Mouse (Mus musculus): Measurements from ENCODE around the gene Hrh2.

The Hrh2 gene

DNA sequence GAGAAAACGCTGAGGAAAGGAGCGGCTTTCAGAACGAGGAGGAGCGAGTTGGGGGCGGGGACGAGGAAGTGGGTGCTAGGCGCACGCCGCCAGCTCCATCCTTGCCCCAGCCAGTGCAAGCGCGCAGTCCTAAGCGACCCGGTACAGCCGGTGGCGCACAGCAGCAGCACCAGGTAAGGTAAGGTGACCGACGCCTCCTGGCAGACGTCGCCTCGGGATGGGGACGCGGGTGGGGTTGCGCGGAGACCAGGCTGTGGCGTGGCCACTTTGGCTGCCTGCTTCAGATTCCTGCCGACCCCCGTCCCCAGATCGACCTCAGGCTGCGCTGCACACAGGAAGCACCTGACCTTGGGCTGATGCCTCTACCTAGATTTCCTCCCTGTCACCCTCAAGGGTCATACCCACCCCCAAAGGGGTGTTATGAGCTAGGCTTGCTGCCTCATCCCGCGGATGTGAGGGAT, at the start of gene Hrh2:
Gene Hrh2, plus strand, starts transcription at position 109 of the 461 bp plus-strand sequence.
- no peak for DNase-seq (ENCODE audit: low read depth, low spot score)

DNA sequence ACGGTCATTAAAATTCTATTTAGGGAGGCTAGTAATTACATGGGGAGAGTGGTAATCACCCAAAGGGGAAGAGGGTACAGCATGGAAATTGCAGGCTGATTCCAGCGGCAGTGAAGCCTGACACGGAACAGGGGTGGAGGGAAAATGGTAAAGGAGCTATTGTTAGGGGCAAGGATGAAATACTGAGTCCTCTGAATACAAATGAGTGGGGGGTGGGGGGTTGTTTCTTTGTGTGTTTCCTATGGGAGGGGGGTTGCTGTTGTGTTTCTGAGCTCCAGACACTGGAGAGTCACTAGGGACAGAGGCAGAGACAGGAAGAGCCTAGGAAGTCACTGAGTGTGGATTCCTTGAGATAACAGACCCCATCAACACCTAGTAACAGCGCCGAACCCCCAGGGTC, 48.1 kb upstream of the Hrh2 start:
- DNase-seq (ENCODE audit: low read depth, low spot score), result peak; percentile 26

DNA sequence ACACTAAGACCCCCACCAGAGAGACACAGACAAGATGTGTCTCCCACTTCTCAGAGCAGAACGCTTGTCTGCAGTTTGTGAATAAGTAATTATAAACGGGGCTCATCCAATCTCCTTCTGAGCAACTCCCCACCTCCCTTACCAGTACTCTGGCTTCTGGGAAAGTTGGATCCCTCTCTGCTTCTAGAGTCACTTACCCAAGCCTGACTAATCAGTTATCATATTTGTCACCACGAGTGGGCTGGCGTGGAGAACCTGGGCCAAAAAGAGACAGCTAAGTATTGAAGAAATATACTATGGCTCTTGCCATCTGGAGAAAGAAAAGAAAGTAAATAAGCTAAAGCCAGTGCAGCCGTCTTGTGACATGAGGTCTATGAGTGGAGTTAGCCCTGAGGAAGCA, 47.3 kb upstream of the Hrh2 start:
- DNase-seq (ENCODE audit: low read depth, low spot score), result no peak

DNA sequence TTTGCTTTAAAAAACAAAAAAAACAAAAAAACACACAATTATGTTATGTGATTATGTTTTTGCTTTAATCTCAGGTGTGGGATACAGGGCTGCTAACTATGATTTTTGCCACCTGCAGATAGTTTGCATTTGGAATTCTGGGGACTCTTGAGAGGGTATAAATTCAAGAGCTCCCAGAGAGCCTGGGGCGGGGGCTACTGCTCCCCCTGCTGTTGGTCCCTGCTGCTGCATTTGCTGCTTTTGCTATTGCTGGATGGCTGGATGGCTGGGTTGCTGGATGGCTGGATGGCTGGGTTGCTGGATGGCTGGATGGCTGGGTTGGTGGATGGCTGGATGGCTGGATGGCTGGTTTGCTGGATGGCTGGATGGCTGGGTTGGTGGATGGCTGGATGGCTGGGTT, 44.6 kb upstream of the Hrh2 start:
- no peak for DNase-seq (ENCODE audit: low read depth, low spot score)

DNA sequence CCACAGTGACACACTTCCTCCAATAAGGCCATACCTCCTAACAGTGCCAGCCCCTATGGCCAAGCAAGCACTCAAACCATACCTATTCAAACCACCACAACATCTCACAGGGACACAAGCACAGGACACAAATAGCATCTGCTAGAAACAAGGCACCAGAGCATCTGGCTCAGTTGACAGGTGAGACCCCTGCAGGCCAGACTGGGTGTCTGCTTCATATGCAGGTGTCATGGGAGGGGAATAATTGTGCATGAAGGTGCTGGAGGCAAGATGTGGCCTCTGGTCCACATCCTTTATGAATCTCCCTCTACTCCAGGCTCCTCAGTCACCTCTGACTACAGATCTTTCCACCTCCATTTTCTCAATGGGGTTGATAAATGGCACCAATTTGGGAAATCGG, 39.5 kb upstream of the Hrh2 start:
- no peak for DNase-seq (ENCODE audit: low read depth, low spot score)

DNA sequence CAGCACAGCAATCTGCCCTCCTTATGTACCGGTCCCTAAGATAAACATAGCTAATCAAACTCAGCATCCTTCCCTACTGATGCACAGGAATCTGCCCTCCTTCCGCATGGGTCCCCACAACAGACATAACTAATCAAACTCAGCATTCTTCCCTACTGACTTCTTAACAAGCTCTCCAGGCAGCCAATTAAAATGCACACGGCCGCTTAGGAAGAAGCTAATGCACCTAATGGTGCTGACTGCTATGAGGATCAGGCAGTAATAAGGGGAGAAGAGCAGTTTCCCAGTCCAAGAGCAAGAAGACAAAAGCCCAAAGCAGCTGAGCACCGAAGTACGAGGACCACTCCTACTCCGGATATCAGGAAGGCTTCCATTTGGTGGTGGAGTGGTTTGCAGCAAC, 39.0 kb upstream of the Hrh2 start:
- no peak for DNase-seq (ENCODE audit: low read depth, low spot score)

DNA sequence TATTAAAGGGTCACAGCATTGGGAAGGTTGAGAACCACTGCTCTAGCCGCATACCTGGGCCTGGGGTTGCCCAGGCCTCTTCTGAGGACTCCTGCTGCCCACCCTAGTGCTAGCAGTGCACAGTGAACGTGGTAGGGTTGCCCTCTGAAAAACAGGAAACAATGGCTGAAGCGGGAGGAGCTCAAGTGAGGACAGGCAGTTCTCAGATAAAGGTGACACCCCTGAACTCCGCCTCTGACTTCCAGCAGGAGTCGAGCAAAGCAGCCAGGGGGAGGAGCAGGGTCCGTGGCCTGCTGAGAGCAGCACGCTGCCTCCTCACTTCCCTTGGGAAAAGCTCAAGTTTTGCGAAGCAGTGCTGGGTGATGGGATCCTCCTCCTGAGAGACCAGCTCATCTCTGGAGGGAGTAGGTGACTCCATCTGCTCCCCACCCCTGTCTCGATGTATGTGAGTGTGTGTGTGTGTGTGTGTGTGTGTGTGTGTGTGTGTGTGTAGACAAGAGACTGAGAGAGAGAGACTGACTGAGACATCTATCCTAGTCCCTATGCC, 38.2 kb upstream of the Hrh2 start:
- DNase-seq (ENCODE audit: low read depth, low spot score), result no peak

DNA sequence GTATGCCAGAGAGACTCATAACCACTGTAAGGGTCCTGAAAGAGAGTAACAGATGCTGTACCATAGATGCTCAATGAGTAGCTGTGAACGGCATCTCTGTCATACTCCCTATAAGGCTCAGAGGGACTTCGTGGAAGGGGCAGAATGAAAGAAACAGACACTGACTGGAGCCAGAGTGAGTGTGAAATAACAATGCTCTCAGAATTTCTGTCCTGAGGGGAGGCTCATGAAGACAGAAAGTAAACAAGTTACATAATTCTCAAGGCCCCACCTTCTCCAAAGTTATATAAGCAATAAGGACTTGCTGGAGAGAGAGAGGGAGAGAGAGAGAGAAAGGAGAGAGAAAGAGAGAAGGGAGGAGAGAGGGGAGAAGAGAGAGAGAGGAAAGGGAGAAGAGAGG, 36.1 kb upstream of the Hrh2 start:
- no peak for DNase-seq (ENCODE audit: low read depth, low spot score)

DNA sequence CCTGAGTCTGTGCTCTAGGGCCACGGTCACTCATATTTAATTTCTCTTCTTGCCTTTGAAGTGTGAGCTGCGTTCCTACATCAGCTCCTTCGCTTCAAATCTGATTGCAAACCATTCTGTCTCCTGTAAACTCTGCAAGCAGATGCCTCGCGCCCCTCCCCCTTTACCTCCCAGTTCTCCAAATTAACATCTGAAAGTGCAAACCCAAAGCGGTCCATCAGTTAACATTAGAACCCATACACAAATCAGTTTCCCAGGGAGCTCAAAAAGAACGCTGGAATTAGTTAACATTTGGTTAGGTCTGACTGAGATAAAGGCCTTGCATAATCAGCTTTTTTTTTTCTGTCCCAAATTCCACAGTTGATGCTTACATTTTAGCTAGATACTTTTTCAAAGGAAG, 32.7 kb upstream of the Hrh2 start:
- no peak for DNase-seq (ENCODE audit: low read depth, low spot score)

DNA sequence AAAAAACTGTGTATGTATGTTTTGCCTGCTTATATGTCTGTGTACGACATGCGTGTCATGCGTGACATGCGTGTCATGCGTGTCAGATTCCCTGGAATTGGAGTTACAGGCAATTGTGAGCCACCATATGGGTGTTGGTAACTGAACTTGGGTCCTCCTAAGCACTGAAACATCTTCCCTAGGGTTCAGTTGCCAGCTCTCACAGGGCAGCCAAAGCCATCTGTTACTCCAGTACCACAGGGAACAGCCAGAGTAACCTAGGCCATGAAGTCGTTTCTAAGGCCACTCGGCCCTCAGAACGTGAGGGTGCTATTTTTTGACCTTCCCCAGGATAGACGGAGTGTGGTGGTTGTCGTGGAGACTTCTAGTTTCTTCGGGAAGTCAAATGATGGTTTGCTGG, 32.2 kb upstream of the Hrh2 start:
- no peak for DNase-seq (ENCODE audit: low read depth, low spot score)

DNA sequence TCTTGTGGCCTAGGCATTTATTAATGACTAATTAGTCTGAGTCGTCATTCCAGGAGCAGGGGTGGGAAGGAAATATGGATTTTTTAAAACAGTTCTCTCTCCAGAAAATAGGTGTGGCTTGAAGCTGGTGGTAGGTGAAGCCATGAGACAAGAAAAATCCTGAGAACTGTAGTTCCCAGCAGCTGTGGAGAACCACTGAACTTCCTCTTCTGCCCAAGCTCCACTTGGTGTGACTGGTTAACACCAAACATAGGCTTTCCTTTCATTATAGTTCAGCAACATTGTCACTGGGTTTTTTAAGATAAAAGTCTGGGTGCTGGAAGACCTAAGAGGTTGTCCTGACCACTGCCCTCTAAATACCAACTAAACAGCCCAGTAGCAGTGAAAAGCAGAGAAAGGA, 31.4 kb upstream of the Hrh2 start:
- DNase-seq (ENCODE audit: low read depth, low spot score), result no peak

DNA sequence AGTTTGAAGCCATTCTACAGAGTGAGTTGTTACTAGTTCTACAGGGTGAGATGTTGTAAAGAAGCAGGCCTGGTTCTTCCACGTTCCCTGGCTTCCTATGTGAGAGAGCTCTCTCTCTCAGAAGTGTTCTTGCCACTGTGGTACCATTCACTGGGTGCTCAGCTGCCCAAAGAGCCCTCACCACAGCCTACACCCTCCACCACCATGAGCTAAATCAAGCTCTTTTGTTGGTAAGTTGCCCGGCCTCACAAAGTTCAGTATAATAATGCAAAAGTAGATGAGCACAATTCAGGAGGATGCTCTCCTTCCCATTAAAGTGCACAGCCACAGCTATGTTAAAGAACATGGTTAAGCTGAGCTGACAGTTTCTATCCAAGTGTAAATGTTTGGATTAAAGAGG, 30.4 kb upstream of the Hrh2 start:
- DNase-seq (ENCODE audit: low read depth, low spot score), result no peak

DNA sequence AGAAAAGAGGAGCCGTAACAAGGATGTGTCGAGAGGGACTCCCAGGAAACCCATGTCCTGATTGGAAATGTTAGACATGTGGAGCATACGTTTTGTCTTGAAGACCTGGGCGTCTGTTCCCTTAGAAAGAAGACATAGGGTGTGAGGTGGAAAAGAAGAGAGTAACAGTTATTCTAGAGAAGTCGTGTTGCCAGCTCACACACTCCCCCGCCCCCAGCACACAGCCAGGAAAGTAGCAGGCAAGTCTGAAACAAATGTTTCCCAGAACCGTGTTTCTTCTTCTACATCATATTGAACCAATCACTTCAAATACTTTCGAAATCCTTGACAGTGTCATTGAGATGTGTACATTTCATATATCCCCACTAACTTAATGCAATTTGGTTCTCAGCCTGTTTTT, 28.6 kb upstream of the Hrh2 start:
- no peak for DNase-seq (ENCODE audit: low read depth, low spot score)

DNA sequence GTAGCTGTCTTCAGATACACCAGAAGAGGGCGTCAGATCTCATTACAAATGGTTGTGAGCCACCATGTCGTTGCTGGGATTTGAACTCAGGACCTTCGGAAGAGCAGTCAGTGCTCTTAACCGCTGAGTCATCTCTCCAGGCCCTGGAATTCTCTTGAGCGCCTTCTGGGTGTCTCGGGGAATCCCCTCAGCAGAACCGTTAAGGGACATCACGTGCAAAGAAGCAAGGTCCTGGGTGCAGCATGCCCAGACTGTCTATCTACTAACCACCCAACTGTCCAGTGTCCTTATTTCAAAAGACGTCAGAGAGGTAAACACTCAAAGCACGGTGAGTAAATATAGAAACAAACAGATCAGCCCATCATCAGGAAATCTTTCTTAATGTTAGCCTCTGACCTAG, 27.5 kb upstream of the Hrh2 start:
- DNase-seq (ENCODE audit: low read depth, low spot score), result no peak

DNA sequence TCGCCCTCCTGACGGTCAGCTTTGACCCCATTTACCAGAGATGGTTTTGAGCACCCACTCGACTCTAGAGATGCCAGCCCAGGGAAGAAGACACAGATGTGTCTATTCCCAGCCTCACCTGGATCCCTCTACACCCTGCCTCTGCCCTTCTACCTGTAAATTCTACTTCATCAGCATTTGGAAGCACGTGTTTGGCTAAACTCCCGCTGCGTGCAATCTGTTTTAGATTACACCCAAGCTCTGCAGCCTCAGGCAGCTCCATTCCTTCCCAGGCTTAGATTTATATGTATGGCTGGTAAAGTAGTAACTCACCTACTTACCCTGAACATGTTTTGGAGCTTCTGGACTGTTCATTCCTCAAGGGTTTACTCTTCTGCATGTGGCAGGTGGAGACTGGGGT, 26.9 kb upstream of the Hrh2 start:
- no peak for DNase-seq (ENCODE audit: low read depth, low spot score)

DNA sequence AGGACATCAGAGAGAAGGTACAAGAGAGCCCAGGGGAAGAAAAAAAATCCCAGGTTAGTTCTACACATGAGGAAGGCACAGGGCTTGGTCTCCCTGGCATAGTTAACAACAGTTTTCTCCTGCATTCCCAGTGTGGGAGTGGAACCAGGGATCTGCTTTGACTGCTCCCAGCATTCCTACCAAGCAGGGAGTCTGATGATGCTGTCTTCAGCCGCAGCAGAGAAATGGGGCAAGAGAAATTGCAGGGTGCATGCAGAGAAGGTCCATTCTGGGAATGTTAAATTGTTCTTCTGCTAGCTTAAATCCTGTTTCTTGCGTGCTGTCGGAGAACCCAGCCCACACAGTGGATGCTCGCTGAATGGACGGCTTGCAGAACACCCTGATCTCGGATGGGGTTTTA, 26.2 kb upstream of the Hrh2 start:
- no peak for DNase-seq (ENCODE audit: low read depth, low spot score)

DNA sequence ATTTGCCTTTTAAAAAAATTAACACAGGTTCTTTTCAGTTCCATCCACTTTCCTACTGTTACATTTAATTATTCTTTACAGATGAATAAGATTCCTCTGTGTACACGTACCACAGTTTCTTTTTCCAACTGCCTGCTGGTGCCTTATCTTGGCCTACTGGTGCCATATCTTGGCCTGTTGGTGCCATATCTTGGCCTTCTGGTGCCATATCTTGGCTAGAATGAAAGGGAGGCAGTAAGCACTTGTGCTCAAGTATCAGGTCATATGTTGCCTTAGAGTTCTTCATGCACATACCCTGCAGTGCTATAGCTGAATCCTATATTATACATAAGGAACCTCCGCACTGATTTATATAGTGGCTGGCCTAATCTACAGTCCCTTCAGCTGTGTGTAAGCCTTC, 24.9 kb upstream of the Hrh2 start:
- DNase-seq (ENCODE audit: low read depth, low spot score), result no peak

DNA sequence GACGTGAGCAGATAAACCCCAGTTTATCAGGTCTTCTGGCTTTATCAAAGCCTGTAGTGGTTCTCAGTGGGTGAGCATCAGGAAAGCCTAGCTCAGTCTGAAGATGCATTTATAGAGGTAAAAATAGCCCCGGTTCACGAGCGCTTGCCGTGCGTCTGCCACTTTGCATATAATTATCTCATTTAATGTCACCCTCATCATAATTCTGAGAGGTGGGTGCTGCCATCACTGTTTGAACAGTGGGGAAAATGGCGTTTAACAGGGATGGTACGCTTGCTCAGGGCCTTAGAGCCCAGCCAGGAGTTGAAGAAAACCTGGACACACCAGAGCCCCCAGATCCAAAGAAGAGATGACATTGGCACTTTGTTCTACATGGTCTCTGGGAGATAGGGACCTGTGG, 23.3 kb upstream of the Hrh2 start:
- DNase-seq (ENCODE audit: low read depth, low spot score), result no peak

DNA sequence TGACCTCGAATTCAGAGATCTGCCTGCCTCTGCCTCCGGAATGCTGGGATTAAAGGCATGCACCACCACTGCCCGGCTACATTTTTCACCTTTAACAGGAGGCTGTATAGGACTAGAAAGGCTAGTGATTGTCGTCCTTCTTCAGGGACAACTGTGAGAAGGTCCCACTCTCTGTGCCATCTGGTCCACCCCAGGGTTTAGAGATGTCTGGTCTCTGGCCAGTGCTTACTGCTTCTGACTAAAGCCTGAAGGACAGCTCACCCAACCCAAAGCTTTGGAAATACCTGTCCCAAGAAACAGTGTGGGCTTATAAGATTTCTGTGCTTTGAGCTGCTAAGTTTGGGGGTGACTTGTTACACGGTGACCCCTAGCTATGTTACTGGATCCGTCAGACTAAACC, 21.6 kb upstream of the Hrh2 start:
- DNase-seq (ENCODE audit: low read depth, low spot score), result no peak

DNA sequence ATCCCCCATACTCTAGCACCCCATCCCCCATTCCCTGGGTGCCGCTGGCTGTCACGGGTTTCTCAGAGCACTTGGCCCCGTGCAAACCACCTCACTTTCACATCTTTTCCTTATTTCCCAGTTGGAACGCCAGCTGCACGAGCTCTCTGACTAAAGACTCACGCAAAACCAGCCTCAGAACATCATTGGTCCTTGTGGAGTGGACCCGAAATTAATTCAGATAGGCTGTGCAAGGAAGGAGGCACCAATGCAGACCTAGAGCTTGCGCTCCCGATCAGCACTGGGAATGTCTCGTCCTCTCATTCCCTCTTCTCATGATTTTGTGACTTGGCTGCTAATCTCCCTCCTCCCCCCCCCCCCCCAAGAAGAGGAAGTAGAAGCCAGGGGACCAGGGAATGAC, 20.6 kb upstream of the Hrh2 start:
- DNase-seq (ENCODE audit: low read depth, low spot score), result no peak

DNA sequence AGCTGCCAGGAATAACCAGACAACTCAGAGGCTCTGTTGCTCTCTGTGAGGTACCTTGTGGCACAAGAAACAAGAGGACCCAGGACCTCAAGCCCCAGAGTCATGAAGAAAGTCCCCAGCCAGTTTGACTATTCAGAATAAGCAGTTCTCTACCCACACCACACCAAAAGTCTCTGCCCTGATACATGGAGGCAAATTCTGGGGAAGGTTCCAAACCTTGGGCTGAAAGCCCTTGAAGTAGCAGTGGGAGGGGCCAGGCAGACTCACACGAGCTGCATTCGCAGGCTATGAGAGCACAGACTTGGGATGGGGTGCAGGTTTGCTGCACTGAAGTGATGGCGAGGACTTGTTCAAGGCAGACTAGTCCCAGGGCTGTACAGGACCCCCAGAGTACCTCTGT, 20.2 kb upstream of the Hrh2 start:
- no peak for DNase-seq (ENCODE audit: low read depth, low spot score)

DNA sequence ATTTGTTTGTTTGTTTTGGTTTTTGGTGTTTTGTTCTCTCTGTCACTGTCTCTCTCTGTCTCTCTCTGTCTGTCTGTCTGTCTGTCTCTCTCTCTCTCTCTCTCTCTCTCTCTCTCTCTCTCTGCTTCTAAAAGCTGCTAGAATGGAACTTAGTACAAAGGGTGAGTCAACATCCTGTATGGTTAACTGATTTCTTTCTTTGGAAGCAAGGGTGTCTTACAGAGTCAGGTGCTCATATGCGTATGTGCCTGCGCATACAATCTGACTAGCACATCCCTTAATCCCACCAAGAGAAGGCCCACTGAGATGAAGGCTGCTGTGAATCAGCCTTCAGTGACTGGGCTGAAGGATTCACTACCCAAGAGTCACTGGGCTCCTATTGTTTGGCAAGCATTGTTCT, 18.0 kb upstream of the Hrh2 start:
- no peak for DNase-seq (ENCODE audit: low read depth, low spot score)

DNA sequence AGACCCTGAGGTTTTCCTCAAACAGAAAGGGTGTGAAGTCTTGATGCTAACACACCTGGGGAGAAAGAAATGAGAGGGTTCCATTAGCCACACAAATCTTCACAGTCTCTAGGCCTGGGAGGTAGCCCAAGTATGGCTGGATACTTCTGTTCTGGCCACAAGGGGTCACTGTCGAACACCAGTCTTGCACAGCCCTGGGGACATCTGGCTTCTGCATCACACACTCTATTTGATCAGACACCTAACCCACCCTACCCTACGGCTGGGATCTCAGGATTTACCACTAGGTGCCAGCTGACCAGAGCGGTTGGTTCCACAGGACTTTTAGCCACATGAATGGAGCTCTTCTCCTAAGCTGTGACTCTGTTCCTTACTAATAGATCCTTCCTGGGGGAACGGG, 17.2 kb upstream of the Hrh2 start:
- no peak for DNase-seq (ENCODE audit: low read depth, low spot score)

DNA sequence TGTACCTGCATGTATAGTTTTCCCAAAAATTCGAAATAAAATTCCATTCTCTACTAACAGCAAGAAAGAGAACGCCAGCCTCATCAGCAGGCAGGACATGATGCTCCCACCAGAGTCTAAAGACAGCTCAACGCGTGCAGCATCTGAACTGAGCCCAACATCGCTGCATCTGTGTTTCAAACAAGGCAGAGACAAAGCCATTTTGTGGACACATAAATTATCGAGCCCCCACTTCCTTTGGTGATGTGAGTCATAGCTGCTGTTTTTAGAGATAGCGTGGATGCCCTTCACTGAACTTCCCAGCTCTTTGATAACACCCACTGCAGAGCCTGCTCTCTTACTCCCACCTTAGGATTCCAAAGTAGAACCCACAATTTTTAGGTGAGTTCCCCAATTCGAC, 16.5 kb upstream of the Hrh2 start:
- DNase-seq (ENCODE audit: low read depth, low spot score), result no peak

Data from mesoderm, embryonic 11.5 days (tissue).